In the genomic region with DNA sequence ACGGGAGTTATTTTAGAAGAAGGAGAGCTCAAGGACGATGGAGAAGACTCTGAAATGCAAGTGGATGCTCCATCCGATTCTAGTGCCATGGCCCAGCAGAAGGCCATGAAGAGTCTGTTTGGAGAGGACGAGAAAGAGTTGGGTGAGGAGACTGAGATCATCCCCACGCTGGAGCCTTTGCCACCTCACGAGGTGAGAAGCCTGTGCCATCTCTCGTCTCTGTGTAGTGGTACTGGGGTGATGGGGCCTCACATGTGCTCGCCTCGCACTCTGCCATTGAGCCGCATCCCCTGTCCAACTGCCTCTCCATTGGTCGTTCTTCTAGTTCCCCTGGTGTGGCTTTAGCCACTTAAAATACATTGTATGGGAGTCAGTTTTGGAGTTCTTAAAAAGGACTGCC, we compare ENCODE assay signal across 30 mouse cellular contexts.
"Had no signal": no experiment of that assay in that cellular context is flagged by ENCODE, and none has a peak within 500 bp of the region (broad histone marks: within the 10 kb centered on the region; RNA-seq: fewer than 3 reads in every experiment).

No protein-coding gene starts in this region.

- H3K27ac ChIP-seq: limb, embryonic 10.5 days; limb, embryonic 12.5 days; limb, embryonic 13.5 days; limb, embryonic 15.5 days; liver, embryonic 12.5 days; liver, embryonic 13.5 days; liver, embryonic 14.5 days; liver, embryonic 15.5 days; lung, embryonic 15.5 days; macrophage; midbrain, embryonic 10.5 days; midbrain, embryonic 12.5 days; midbrain, embryonic 13.5 days; midbrain, embryonic 15.5 days; neural tube, embryonic 12.5 days had no signal

- H3K9ac ChIP-seq: limb, embryonic 12.5 days; limb, embryonic 13.5 days; limb, embryonic 15.5 days; liver, embryonic 12.5 days; liver, embryonic 13.5 days; liver, embryonic 14.5 days; liver, embryonic 15.5 days; liver, postnatal 0 days; lung, embryonic 14.5 days; lung, embryonic 15.5 days; midbrain, embryonic 12.5 days; midbrain, embryonic 13.5 days; midbrain, embryonic 15.5 days; neural tube, embryonic 12.5 days had no signal

- ATAC-seq: liver, embryonic 12.5 days; liver, postnatal 0 days; lung, postnatal 0 days; midbrain, embryonic 13.5 days; midbrain, embryonic 15.5 days; midbrain, embryonic 16.5 days had no signal

- H3K4me3 ChIP-seq: limb, embryonic 10.5 days; limb, embryonic 12.5 days; limb, embryonic 13.5 days; limb, embryonic 15.5 days; liver, embryonic 12.5 days; liver, embryonic 13.5 days; liver, embryonic 15.5 days; lung, embryonic 15.5 days; megakaryocyte, embryonic 14.5 days; midbrain, embryonic 10.5 days; midbrain, embryonic 12.5 days; midbrain, embryonic 13.5 days; midbrain, embryonic 15.5 days; myocyte; neural tube, embryonic 12.5 days had no signal

- H3K4me1 ChIP-seq: limb, embryonic 10.5 days; limb, embryonic 12.5 days; limb, embryonic 13.5 days; limb, embryonic 15.5 days; liver, embryonic 12.5 days; liver, embryonic 13.5 days; liver, embryonic 15.5 days; lung, embryonic 15.5 days; midbrain, embryonic 10.5 days; midbrain, embryonic 12.5 days; midbrain, embryonic 13.5 days; midbrain, embryonic 15.5 days; neural tube, embryonic 12.5 days had no signal

- DNase-seq: left cerebral cortex, postnatal 4 days; liver; liver, embryonic 13.5 days; liver, postnatal 0 days; lung, adult 18-20 months; lung, adult 2 months; lung, postnatal 10 days; lung, postnatal 14 days; lung, postnatal 4 days had no signal

- H3K9me3 ChIP-seq: limb, embryonic 10.5 days; limb, embryonic 12.5 days; limb, embryonic 13.5 days; limb, embryonic 15.5 days; liver, embryonic 12.5 days; liver, embryonic 13.5 days; liver, embryonic 15.5 days; lung, embryonic 15.5 days; megakaryocyte, embryonic 14.5 days; midbrain, embryonic 10.5 days; midbrain, embryonic 12.5 days; midbrain, embryonic 13.5 days; midbrain, embryonic 15.5 days; neural tube, embryonic 12.5 days had no signal

- H3K27me3 ChIP-seq: limb, embryonic 12.5 days; limb, embryonic 13.5 days; limb, embryonic 15.5 days; liver, embryonic 12.5 days; liver, embryonic 13.5 days; liver, embryonic 15.5 days; lung, embryonic 15.5 days; megakaryocyte, embryonic 14.5 days; midbrain, embryonic 12.5 days; midbrain, embryonic 13.5 days; midbrain, embryonic 15.5 days; neural tube, embryonic 12.5 days had no signal

- H3K4me2 ChIP-seq: limb, embryonic 12.5 days; limb, embryonic 13.5 days; limb, embryonic 15.5 days; liver, embryonic 11.5 days; liver, embryonic 12.5 days; liver, embryonic 13.5 days; liver, embryonic 15.5 days; lung, embryonic 14.5 days; lung, embryonic 15.5 days; midbrain, embryonic 11.5 days; midbrain, embryonic 12.5 days; midbrain, embryonic 13.5 days; midbrain, embryonic 15.5 days; neural tube, embryonic 12.5 days had no signal
